Mouse (Mus musculus): ENCODE data around the gene Pspc1. TPM values are rescaled to one million over a fixed set of nuclear protein-coding genes. Genes with fewer than 3 reads are reported as not detected.
"Not testable (repeated sequence)": the region's sequence is repeated elsewhere in the genome, so short reads cannot be mapped to it uniquely, and the experiment has no call there.

Pspc1 gene
- polyA plus RNA-seq, 1 experiment from 2014 or later = 51.3 TPM

GRCm38 (mm10) chr14:56776571-56777238 lies 1.4 kb downstream of the Pspc1 start:
- peaks cover 32% of the 10 kb centered on the region for H3K4me1 ChIP-seq
- peak overlapping the region; percentile 96 for H3K4me3 ChIP-seq
- DNase-seq (ENCODE audit: extremely low spot score, low spot score) = no peak
- no peaks in the 10 kb centered on the region for H3K27me3 ChIP-seq (ENCODE audit: poor library complexity, severe bottlenecking)
- no peaks in the 10 kb centered on the region for H3K9me3 ChIP-seq
- WGBS = 45% methylated on average over 11 of the region's 11 CpGs
- peaks cover 40% of the 10 kb centered on the region for H3K36me3 ChIP-seq (replicated peaks)
- H3K27ac ChIP-seq = peak overlapping the region; percentile 97; the same call in 1 of the 2 replicates

- peak overlapping the region; percentile 96 for H3K4me3 ChIP-seq
- H3K9me3 ChIP-seq = no peaks in the 10 kb centered on the region
- no peak overlapping the region for H3K27ac ChIP-seq
- peaks cover 53% of the 10 kb centered on the region for H3K36me3 ChIP-seq (replicated peaks)
- 83% methylated on average over 4 of the region's 4 CpGs for WGBS
- H3K27me3 ChIP-seq (ENCODE audit: poor library complexity, severe bottlenecking) = no peaks in the 10 kb centered on the region
- H3K4me1 ChIP-seq = peaks cover 32% of the 10 kb centered on the region
- no peak for DNase-seq (ENCODE audit: extremely low spot score, low spot score)
Measured at GRCm38 (mm10) chr14:56775416-56775815, 2.7 kb downstream of the Pspc1 start.

DNA sequence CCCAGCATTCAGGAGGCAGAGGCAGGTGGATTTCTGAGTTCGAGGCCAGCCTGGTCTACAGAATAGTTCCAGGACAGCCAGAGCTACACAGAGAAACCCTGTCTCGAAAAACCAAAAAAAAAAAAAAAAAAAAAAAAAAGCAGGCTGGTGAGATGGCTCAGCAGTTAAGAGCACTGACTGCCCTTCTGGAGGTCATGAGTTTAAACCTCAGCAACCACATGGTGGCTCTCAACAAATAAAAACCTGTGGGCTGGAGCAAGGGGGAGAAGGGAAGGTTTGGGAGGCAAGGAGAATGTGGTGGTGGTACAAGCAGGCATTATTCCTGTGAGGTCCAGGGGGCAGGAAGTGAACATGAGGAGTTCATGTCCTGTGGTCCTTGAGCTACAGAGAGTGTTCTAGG lies 11.7 kb downstream of the Pspc1 start:
- not testable (repeated sequence) for H3K27me3 ChIP-seq (ENCODE audit: poor library complexity, severe bottlenecking); DNase-seq (ENCODE audit: extremely low spot score, low spot score); H3K4me3 ChIP-seq; H3K9me3 ChIP-seq; H3K27ac ChIP-seq; H3K4me1 ChIP-seq
- 83% methylated on average over 2 of the region's 2 CpGs for WGBS
- H3K36me3 ChIP-seq (replicated peaks) = peaks cover 94% of the 10 kb centered on the region

DNA sequence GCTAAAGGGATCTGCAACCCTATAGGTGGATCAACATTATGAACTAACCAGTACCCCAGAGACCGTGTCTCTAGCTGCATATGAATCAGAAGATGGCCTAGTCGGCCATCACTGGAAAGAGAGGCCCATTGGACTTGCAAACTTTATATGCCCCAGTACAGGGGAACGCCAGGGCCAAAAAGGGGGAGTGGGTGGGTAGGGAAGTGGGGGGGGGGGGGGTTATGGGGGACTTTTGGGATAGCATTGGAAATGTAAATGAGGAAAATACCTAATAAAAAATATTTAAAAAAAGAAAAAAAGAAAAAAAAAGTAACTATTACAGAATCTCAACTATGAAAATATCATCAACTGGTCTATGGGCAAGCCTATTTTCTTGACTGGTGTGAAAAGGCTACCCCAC lies 13.0 kb downstream of the Pspc1 start:
- H3K27me3 ChIP-seq (ENCODE audit: poor library complexity, severe bottlenecking); H3K4me1 ChIP-seq; H3K4me3 ChIP-seq; H3K27ac ChIP-seq; DNase-seq (ENCODE audit: extremely low spot score, low spot score); H3K9me3 ChIP-seq: not testable (repeated sequence)
- WGBS = 95% methylated on average over 3 of the region's 3 CpGs
- H3K36me3 ChIP-seq (replicated peaks) = peaks cover 94% of the 10 kb centered on the region

- no peak overlapping the region for H3K4me3 ChIP-seq
- no peaks in the 10 kb centered on the region for H3K4me1 ChIP-seq
- no peaks in the 10 kb centered on the region for H3K27me3 ChIP-seq (ENCODE audit: poor library complexity, severe bottlenecking)
- H3K36me3 ChIP-seq (replicated peaks) = peaks cover 84% of the 10 kb centered on the region
- DNase-seq (ENCODE audit: extremely low spot score, low spot score) = no peak
- WGBS = 93% methylated on average over 4 of the region's 4 CpGs
- no peaks in the 10 kb centered on the region for H3K9me3 ChIP-seq
- no peak overlapping the region for H3K27ac ChIP-seq
Measured at GRCm38 (mm10) chr14:56751282-56751681, 26.8 kb downstream of the Pspc1 start.

GRCm38 (mm10) chr14:56740175-56740574 lies 37.9 kb downstream of the Pspc1 start:
- peaks cover 71% of the 10 kb centered on the region for H3K36me3 ChIP-seq (replicated peaks)
- DNase-seq (ENCODE audit: extremely low spot score, low spot score) = no peak
- no peaks in the 10 kb centered on the region for H3K4me1 ChIP-seq
- H3K4me3 ChIP-seq = no peak overlapping the region
- H3K27me3 ChIP-seq (ENCODE audit: poor library complexity, severe bottlenecking) = no peaks in the 10 kb centered on the region
- 95% methylated on average over 1 of the region's 1 CpGs for WGBS
- H3K9me3 ChIP-seq = no peaks in the 10 kb centered on the region
- no peak overlapping the region for H3K27ac ChIP-seq

GRCm38 (mm10) chr14:56726493-56726892 lies 51.6 kb downstream of the Pspc1 start:
- Histone ChIP-seq H3K36me3 (replicated peaks) (peaks cover 40% of the 10 kb centered on the region), H3K27ac (no peak overlapping the region)

GRCm38 (mm10) chr14:56705687-56706086 lies 72.4 kb downstream of the Pspc1 start:
- H3K27ac ChIP-seq = no peak overlapping the region
- H3K27me3 ChIP-seq (ENCODE audit: poor library complexity, severe bottlenecking) = no peaks in the 10 kb centered on the region
- H3K4me1 ChIP-seq = 0 out of 2 replicates have a peak, but pooled peaks cover 3% of the 10 kb centered on the region
- no peaks in the 10 kb centered on the region for H3K9me3 ChIP-seq
- peaks cover 32% of the 10 kb centered on the region for H3K36me3 ChIP-seq (replicated peaks)
- 92% methylated on average over 4 of the region's 4 CpGs for WGBS
- H3K4me3 ChIP-seq = no peak overlapping the region
- no peak for DNase-seq (ENCODE audit: extremely low spot score, low spot score)

More at GRCm38 (mm10) chr14:56726493-56726892, 51.6 kb downstream of the Pspc1 start:
- Histone ChIP-seq H3K4me3 (no peak overlapping the region), H3K27me3 (ENCODE audit: poor library complexity, severe bottlenecking) (no peaks in the 10 kb centered on the region), H3K4me1 (no peaks in the 10 kb centered on the region), H3K9me3 (no peaks in the 10 kb centered on the region)
- 92% methylated on average over 1 of the region's 1 CpGs for WGBS
- no peak for DNase-seq (ENCODE audit: extremely low spot score, low spot score)

- no peaks in the 10 kb centered on the region for H3K27me3 ChIP-seq (ENCODE audit: poor library complexity, severe bottlenecking)
- WGBS = 95% methylated on average over 4 of the region's 4 CpGs
- no peak overlapping the region for H3K27ac ChIP-seq
- H3K4me1 ChIP-seq = 0 out of 2 replicates have a peak, but pooled peaks cover 3% of the 10 kb centered on the region
- peaks cover 47% of the 10 kb centered on the region for H3K36me3 ChIP-seq (replicated peaks)
- DNase-seq (ENCODE audit: extremely low spot score, low spot score) = no peak
- no peak overlapping the region for H3K4me3 ChIP-seq
- no peaks in the 10 kb centered on the region for H3K9me3 ChIP-seq
Measured at GRCm38 (mm10) chr14:56702644-56703043, 75.5 kb downstream of the Pspc1 start.

GRCm38 (mm10) chr14:56697836-56698235 lies 80.3 kb downstream of the Pspc1 start:
- Histone ChIP-seq H3K27me3 (ENCODE audit: poor library complexity, severe bottlenecking) (no peaks in the 10 kb centered on the region), H3K4me3 (no peak overlapping the region), H3K9me3 (no peaks in the 10 kb centered on the region), H3K36me3 (replicated peaks) (peaks cover 82% of the 10 kb centered on the region), H3K4me1 (no peaks in the 10 kb centered on the region), H3K27ac (no peak overlapping the region)
- DNase-seq (ENCODE audit: extremely low spot score, low spot score) = no peak
- whole genome bisulfite sequencing = 91% methylated on average over 5 of the region's 5 CpGs

GRCm38 (mm10) chr14:56695495-56695894 lies 82.6 kb downstream of the Pspc1 start:
- Histone ChIP-seq H3K4me1 (no peaks in the 10 kb centered on the region), H3K9me3 (no peaks in the 10 kb centered on the region), H3K36me3 (replicated peaks) (peaks cover 100% of the 10 kb centered on the region), H3K27ac (no peak overlapping the region), H3K4me3 (no peak overlapping the region), H3K27me3 (ENCODE audit: poor library complexity, severe bottlenecking) (no peaks in the 10 kb centered on the region)
- no peak for DNase-seq (ENCODE audit: extremely low spot score, low spot score)
- 80% methylated on average over 3 of the region's 3 CpGs for WGBS

DNA sequence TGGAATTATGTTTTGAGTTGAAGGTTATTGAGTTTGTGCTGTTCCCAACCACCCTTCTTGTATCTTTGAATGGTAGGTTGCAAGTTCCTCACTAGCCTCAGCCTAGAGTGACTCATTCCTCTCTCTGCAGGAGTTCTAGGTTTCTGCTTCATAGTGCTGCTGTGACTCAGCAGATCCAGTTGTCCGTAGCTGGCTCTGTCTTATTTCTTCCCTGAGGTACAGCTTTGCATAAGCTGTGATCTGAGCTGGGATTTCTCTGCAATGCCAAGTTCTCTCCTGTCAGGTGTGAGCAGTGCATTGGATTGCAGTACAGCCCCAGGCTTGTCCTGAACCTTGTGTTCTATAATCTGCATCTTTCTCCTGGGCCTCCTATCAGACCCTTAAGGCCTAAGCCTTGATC lies 88.3 kb downstream of the Pspc1 start:
- Histone ChIP-seq H3K4me3 (no peak overlapping the region), H3K36me3 (replicated peaks) (peaks cover 100% of the 10 kb centered on the region), H3K9me3 (no peaks in the 10 kb centered on the region), H3K4me1 (no peaks in the 10 kb centered on the region), H3K27me3 (ENCODE audit: poor library complexity, severe bottlenecking) (no peaks in the 10 kb centered on the region), H3K27ac (no peak overlapping the region)
- no peak for DNase-seq (ENCODE audit: extremely low spot score, low spot score)
- WGBS = 97% methylated on average over 1 of the region's 1 CpGs

GRCm38 (mm10) chr14:56689116-56689515 lies 89.0 kb downstream of the Pspc1 start:
- 94% methylated on average over 1 of the region's 1 CpGs for WGBS
- Histone ChIP-seq H3K36me3 (replicated peaks) (peaks cover 100% of the 10 kb centered on the region), H3K9me3 (no peaks in the 10 kb centered on the region), H3K27ac (no peak overlapping the region), H3K4me3 (no peak overlapping the region), H3K4me1 (no peaks in the 10 kb centered on the region), H3K27me3 (ENCODE audit: poor library complexity, severe bottlenecking) (no peaks in the 10 kb centered on the region)
- no peak for DNase-seq (ENCODE audit: extremely low spot score, low spot score)

All from forebrain, embryonic 10.5 days (tissue).